Mouse (Mus musculus): ENCODE data around the gene Cenpn.
A peak's percentile ranks its signal among the peaks of the same experiment; 100 is the strongest.

The Cenpn gene

DNA sequence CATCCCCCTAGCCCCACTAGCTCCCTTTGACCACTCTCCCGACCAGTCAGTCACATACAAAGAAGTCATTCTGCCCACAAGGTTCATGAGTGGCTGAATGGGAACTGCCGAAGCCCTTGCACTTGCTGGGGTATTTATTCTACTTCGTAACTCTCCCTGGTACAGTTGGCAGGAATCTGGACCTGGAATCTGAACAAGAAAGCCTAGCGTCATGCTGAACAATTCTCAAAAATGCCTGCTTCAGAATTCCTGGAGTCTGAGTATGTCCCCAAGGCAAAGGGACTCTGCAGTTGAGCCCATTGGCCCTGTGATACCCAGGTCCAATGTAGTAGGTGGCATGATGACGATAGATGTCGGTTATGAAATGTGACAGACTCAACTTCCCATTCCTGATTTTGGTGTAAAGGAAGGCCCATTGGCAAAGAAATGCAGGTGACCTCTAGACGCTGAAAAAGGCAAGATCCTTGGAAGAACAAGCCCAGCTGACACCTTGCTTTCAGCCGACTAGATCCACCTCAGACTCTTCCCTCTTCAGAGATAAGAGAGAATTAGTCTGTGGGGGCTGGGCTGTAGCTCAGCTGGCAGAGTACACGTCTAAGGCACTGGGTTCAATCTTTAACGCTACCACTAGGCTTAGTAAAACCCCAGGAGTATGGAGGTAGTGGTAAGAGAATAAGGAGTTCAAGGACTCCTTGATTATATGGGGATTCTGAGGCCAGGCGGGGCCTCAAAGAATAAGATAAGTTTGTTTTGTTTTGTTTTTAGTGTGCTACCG, 20.9 kb downstream of the Cenpn start:
- DNase-seq (ENCODE audit: low spot score), result no peak

DNA sequence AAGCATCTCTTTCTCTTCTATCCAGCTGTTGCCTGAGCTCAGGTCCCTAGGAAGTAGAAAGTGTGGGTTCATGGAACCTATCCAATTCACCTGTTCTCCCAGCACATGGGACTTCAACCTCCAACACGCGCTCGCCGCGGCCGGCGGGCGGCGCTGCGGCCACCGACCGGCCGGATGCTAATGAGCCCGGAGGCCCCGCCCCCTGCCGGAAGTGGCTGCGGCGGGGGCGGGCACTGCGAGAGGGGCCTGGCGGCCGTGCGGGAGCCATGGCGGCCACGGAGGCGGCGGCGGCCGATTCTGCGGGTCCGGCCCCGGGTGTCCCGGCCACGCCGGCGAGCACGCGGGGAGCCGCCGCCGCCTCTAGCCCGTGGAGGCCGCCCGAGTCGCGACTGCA, 21.6 kb downstream of the Cenpn start, which contains the start of gene Atmin:
Gene Atmin, plus strand, starts transcription at position 233 of the 394 bp plus-strand sequence.
- peak; percentile 75 for DNase-seq (ENCODE audit: low spot score)

DNA sequence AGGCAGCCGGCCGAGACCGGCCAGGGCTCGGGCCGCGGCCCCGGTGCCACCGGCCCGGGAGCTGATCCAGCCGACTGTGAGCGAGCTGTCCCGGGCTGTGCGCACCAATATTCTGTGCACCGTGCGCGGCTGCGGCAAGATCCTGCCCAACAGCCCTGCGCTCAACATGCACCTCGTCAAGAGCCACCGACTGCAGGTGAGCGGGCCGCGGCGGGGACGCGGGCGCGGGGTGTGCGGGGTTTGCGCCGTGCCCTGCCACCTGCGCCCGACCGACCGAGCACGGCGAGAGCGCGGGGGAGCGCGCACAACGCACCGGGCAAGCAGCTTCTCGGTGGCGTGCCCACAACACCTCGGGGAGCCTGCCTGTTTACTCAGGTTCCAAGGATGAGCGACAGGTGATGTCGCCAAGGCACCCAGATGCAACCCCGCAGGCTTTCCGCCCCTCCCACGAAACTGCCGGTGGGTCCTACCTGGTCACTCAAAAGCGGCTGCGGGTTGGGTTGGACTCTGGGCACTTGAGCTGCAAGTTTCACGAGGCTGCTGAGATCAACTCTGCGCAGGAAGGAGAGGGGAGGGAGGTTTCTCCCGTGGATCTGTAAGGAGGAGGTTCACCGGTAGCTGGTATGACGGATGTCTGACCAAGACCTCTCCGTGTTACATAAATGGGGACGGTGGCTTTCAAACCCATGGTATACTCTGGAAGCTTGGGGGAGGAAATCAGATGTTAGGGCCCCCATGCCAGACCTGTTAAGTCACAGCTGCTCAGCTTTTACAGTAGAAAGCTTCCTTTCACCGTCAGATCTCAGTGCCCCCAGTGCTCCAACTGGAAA, 22.2 kb downstream of the Cenpn start:
- DNase-seq (ENCODE audit: low spot score), result peak; percentile 11

DNA sequence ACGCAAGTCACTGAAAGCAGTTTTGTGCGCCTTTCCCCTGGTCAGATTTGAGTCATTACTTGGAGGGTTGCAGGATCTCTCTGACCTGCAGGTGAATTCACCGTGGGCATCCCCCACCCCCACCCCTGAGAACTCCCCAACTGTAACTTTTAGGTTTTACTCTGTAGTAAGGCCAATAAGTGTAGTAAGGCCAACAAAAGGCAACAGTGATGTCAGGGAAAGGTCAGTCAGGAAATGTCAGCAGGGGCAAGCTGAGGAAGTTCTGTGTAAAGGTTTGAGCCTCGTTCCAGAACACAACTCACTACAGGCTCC, 22.8 kb downstream of the Cenpn start:
- no peak for DNase-seq (ENCODE audit: low spot score)

DNA sequence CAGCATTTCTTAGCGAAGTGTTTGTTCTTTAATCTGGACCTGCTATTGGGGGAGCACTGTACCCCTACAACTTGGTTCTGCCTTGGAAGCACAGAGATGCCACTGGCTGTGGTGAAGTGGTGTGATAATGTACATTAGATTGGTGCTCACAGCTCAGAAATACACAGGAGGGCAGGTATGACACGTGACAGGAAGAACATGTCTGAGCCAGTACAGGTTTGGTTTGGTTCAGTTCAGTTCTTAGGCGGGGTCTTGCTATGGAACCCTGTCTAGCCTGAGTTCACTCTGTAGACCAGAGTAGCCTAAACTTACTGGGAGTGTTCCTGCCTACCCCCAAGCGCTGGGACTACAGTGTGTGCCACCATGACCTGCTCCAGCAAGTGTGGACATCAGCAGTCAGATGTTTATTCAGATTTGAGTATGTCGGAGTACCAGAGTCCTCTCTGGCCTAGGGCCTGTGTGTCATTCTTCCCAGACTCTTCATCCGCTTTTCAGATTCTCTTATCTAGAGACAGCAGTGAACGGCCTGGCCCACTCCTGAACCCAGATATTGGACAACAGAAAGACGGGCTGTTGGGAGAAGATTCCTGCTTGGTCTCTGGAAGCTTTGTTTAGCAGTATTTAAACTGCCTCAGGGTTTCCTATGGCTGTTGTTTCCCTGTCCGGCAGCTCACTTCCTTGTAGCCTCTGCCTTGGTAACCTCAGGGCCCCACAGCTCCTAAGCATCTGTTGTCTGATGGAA, 23.8 kb downstream of the Cenpn start:
- no peak for DNase-seq (ENCODE audit: low spot score)

DNA sequence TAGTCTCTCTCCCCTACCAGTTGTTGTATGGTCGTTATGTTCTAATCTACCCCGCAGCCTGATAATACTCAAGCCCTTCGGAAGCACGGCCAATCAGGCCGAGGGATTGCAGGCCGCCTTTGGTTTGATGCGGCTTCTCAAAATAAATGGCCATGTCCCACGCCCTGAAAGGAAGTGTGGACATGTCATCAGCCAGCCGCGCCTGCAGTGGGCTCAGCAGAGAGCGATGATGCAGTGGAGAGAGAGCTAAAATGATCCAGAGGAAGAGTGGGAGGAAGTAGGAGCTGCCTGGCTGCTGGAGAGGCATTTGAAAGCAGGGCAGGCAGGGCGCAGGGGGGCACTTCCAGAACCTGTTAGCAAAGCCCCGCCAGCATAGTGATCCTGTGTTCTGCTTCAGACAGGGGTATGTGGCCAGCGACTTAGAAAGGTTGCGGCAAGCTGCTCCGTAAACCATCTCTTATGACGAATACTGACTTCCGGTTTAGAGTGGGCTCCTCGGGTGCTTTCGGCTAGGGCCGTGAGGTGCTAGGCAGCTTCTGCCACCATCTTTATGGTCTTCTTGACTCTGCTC, 24.8 kb downstream of the Cenpn start:
- no peak for DNase-seq (ENCODE audit: low spot score)

DNA sequence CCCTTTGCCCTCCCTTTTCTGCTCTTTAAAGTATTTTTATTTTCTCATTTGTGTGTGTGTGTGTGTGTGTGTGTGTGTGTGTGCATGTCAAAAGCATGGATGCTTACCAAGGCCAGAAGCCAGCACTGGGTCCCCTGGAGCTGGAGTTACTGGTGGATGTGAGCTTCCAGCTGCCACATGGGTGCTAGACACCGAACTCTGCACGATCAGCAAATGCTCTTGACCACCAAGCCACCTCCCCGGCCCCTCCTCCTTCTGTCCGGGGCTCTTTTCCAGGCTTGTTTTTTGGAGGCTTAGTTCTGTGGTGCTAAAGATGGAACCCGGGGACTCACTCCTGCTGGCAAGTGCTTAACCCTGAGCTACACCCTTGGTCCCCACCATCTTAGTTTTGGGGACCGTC, 25.3 kb downstream of the Cenpn start:
- no peak for DNase-seq (ENCODE audit: low spot score)

DNA sequence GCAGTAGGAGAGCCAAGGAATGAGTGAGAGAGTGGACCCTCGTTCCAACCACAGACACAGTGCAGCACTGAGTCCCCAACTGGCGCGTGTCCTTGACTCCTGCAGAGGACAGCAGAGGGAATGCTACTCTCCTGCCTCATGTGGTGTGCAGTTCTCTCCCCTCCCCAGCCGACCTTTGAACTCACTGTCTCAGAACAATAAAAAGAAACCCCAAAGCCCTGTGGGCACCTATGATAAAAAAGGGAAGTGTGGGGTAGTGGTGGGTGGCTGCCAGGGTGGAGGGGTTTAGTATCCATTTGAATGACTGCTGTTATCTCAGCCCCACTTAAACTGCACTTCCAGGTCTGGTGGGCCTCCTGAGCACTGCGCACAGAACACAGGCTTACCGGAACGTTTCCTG, 26.1 kb downstream of the Cenpn start:
- DNase-seq (ENCODE audit: low spot score), result no peak

DNA sequence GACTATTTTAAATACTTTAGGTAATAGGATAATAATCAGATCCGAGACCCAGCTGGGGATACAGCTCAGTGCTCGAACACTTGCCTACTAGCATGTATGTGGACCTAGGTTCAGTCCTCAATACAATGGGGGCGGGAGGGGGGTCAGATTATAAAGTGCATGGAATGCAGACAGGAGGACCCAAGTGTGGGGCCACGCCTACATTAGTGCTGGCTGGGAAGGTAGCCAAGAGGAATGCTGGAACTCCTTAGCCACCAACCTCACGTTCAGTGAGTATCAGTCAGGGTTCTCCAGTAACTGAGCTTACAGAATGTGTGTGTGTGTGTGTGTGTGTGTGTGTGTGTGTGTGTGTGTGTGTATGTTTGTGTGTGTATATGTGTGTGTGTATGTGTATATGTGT, 29.8 kb downstream of the Cenpn start:
- DNase-seq (ENCODE audit: low spot score), result no peak

DNA sequence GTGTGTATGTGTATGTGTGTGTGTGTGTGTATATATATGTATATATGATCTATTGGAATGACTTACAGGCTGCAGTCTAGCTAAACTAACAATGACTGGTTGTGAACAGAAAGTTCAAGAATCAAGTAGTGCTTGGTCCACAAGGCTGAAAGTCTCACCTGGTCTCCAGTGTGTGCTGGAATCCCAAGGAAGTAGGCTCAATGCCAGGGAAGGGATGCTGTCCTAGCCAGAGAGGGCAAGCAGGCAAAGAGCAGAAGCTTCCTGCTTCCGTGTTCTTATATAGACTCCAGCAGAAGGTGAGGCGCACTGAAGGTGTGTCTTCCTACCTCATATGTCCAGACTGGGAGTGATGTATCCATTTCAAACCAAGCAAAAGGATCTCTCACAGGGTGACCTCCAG, 30.2 kb downstream of the Cenpn start:
- DNase-seq (ENCODE audit: low spot score), result no peak

DNA sequence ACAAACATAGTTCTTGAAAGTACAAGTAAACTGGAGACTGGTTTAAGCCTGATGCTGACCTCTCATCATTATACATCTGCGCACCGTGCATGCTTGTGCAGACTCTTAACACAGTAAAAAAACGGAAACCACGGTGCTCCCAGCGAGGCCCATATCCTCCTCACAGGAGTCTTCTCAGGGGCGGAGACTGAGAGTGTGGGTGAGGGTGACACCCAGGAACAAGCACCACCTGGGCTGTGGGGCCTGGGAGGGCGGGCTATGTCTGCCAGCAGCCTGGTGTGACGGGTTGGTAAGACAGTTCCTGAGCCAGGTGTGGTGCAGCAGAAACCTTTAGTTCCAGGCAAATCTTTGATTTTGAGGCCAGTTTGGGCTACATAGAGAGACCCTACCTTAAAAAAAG, 30.9 kb downstream of the Cenpn start:
- no peak for DNase-seq (ENCODE audit: low spot score)

DNA sequence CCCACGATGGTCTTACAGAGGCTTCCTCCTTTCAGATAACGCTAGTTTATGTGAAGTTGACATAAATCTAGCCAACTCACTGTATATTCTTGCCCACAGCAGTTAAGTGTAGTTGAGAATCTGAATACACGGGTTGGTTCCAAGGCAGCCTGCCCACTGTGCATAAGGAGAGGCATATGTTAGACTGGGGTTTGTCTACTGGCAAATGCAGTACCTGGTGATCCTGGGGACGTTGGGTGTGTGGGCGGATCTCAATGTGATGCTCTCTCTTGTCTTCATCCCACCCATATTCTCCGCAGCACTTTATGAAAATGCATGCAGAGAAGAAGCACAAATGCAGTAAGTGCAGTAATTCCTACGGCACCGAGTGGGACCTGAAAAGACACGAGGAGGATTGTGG, 32.9 kb downstream of the Cenpn start:
- no peak for DNase-seq (ENCODE audit: low spot score)

DNA sequence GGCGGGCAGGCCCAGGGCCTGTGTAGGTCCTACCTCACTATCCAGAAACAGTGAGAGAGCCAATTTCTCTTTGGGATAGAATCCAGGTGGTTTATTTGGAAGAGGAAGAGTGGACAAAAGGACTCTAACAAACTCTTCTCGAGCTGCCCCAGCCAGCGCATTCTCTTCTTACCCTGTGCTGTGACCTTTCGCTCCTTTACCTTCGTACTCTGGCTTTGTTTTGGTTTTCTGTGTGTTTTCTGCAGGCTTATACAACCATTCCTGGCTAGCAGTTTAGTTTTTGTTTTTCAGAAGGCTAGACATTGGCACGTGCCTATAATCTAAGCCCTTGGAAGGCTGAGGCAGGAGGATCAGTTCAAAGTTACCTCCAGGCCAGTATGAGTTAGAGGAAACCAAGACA, 48.0 kb downstream of the Cenpn start:
- no peak for DNase-seq (ENCODE audit: low spot score)

DNA sequence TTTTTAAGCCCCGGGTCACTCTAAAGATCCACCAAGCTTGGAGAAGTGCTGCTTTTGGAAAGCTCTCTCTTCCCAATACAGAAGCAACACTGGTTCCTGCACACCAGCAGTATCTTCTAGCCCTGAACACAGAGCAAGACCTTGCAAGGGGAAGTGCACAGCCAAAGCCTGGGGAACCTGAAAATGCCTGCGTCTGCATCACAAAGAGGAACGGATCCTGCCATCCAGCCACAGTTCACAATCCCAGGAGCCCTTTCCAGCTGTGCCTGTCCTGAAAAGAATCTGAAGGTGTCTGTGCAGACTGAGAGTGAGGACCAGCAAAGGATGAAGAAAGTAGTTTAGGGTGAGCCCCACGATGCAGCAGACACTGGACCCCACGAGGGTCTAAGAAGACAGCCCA, 53.5 kb downstream of the Cenpn start:
- no peak for DNase-seq (ENCODE audit: low spot score)

DNA sequence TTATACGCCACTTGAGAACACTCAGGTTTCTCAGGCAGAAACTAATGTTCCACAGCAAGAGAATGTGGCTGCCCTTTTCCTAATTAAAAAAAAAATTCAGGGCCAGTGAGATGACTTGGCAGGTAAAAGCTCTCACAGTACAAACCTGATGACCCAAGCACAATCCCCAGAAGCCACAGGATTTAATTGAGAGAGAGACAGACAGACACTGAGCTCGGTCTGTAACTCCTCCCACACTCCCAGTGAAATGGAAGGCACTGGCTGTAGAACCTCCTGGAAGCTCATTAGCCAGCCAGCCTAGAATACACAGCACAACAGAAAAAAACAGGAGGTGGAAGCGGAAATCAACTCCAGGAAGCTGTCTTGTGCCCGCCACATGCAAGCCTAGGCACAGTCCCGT, 54.1 kb downstream of the Cenpn start:
- DNase-seq (ENCODE audit: low spot score), result no peak

DNA sequence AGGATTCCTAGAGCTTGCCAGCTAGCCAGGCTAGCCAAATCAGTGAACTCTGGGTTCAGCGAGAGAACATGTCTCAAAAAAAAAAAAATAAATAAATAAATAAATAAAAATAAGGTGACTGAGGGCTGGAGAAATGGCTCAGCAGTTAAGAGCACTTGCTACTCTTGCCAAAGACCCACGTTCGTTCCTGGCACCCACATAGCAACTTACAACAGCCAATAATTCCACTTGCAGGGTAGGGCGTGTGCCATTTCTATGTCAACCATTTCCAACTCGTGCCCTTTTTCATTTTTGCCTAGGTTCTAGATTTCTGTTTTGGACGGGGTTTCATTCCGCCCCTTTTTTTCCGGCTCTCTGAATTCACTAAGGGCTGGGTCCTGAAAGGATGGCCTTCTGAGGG, 56.5 kb downstream of the Cenpn start:
- no peak for DNase-seq (ENCODE audit: low spot score)

DNA sequence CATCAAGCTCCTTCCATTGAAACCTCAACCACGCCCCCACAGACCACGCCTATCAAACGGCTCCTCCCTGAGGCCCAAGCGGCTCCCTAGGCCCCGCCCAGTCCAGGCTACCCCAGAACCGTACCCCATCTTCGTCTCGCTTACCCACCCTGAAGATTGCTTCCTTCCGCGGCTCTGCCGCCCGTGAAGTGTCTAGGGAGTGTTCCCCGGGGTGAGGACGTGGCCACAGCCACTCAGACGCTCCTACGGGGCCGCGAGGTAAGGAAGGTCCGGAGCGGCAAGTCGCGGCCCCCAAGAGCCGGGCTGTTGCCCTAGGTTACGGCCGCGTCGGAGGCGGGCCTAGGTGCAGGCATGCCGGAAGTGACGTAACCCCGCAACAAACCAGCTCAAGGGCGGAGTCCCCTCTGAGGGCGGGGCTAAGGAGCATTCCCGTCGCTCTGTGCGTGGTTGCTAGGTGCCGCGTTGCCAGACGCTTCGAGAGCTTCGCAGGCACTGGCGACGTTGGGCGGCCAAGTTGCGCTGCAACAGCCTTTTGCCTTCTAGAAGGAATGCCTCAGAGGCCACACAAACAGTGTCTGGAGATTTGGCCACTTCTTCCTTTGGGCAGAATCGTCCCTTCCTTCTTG, 57.2 kb downstream of the Cenpn start, which contains the start of gene 1700030J22Rik:
Gene 1700030J22Rik, minus strand, starts transcription at position 329 of the 626 bp plus-strand sequence.
- DNase-seq (ENCODE audit: low spot score), result peak; percentile 99

DNA sequence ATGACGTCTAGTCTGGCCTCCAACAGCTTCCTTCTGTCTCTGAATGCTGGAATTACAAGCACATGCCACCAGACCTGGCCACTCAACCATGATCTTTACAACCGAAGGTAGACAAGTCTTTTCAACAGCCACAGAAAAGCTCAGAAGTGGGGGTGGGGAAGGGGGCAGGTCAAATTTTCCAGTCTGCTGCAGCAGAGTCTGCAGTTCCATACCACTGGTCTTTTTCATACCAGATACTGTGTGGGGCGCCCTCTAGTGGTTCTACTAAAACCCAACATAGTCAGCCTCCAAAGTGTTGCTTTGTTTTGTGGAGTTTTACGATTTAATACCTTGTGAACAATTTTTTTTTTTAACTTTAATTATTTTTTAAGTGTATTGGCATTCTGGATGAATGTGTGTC, 58.6 kb downstream of the Cenpn start:
- DNase-seq (ENCODE audit: low spot score), result peak; percentile 68

DNA sequence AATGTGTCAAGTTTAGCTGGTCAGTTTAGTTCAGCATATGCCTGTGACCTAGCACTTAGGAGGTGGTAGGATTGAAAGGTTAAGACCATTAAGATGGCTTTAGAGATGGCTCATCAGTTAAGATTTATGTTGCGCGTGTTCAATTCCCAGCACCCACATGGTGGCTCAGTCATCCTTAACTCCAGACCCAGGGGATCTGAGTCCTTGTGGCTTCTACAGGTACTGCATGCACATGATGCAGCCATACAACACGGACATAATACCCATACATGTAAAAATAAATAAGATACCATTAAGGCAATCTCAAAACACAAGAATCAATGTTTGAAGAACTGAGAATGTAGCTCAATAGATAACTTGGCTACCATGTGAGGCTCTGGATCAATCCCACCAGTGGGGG, 68.3 kb downstream of the Cenpn start:
- no peak for DNase-seq (ENCODE audit: low spot score)

Measured in embryo, embryonic 10 days (tissue).